Mouse (Mus musculus) G1E (cell line): ENCODE results near the gene Zfp36l1.

Source experiments
- CTCF ChIP-seq: IDR thresholded peaks from 2 replicates; pipeline ENCODE4 v1.5.1; 2012; ENCODE audit warnings: low read depth, low read length, inconsistent platforms, mixed read lengths
- GATA1 ChIP-seq: IDR thresholded peaks from 2 replicates; pipeline ENCODE4 v1.6.1; 2012; ENCODE audit warnings: borderline replicate concordance, low read length, inconsistent platforms, mixed read lengths
- TAL1 ChIP-seq: conservative IDR thresholded peaks from 2 replicates; pipeline ENCODE4 v1.6.1; 2012; ENCODE audit warnings: low read depth, low read length, inconsistent platforms, mixed read lengths

DNA sequence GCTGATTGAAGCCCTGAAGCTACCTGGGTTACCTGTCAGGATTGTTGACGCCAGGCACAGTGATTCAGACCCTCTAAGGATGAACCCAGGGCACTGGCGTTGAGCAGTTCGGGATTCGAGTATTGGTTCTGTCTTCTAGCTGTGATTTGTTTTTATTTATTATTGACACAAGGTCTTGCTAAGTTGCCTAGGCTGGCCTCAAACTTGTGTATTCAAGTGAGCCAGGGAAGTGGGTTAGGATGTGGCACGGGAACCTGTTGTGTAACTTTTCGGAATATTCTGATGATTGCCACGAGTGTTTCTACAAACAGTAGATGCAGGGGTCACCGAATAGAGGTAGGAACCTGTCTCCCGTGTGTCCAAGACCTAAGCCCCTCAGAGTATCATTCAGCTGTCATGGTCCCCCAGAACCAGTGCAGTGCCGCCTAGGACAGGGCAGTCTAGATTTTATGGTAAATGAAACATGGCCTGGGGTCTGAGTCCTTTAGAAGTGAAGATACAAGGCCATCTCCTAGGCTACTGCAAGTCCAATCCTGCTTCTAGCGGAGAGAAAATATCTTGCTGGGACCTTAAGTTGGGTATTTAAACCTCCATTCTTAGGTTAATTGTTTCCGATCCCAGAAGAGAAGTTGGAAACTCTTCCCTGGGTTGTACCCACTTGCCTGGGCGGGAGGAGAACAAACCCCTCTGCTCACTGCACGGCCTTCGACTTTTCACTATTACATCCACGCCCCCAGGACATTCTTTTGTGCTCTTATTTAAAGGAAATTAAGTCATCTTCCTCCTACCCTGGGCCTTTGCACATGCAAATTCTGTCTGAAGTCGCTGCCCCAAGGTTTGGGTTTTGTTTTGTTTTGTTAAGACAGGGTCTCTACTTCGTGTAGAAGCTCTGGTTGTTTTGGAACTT lies 3.6 kb upstream of the Zfp36l1 start:
- TF ChIP-seq CTCF, result no peak
- TF ChIP-seq TAL1, result no peak
- no peak for TF ChIP-seq GATA1
